Mouse (Mus musculus) right cerebral cortex, postnatal 10 days (tissue): ENCODE measurements around the gene Hvcn1.
"Not testable (repeated sequence)": the region's sequence is repeated elsewhere in the genome, so short reads cannot be mapped to it uniquely, and the experiment has no call there.

ENCODE experiments used
- DNase-seq, 2 experiments: peaks; one replicate each; pipeline ENCODE4 v3.0.0; 2021; ENCODE audit warnings: low spot score in 2 of 2

Gene Hvcn1

GRCm38 (mm10) chr5:122206475-122206874 is at the start of gene Hvcn1:
Hvcn1 (plus strand) TSS chr5:122206804.
- no peak for DNase-seq

- peak; percentile 95 for DNase-seq
Observed at GRCm38 (mm10) chr5:122157827-122158381, 48.7 kb upstream of the Hvcn1 start, which contains the start of gene Ppp1cc. Ppp1cc (plus strand) TSS chr5:122158278.

GRCm38 (mm10) chr5:122158557-122159515 is 47.8 kb upstream of the Hvcn1 start:
- no peak for DNase-seq

- no peak for DNase-seq
Observed at GRCm38 (mm10) chr5:122163194-122163593, 43.4 kb upstream of the Hvcn1 start.

GRCm38 (mm10) chr5:122164011-122164410 is 42.6 kb upstream of the Hvcn1 start:
- DNase-seq: no peak

- DNase-seq: peak in 1 of 2 experiments; percentile 68
Observed at GRCm38 (mm10) chr5:122165233-122165915, 41.2 kb upstream of the Hvcn1 start.

GRCm38 (mm10) chr5:122166636-122167161 is 39.9 kb upstream of the Hvcn1 start:
- DNase-seq: no peak

GRCm38 (mm10) chr5:122168344-122169069 is 38.1 kb upstream of the Hvcn1 start:
- no peak for DNase-seq

- no peak for DNase-seq
Observed at GRCm38 (mm10) chr5:122171058-122171457, 35.5 kb upstream of the Hvcn1 start.

- no peak for DNase-seq
Observed at GRCm38 (mm10) chr5:122175402-122175801, 31.2 kb upstream of the Hvcn1 start.

GRCm38 (mm10) chr5:122175961-122176360 is 30.6 kb upstream of the Hvcn1 start:
- no peak for DNase-seq

- DNase-seq: peak in 1 of 2 experiments; percentile 61
Observed at GRCm38 (mm10) chr5:122176398-122176797, 30.2 kb upstream of the Hvcn1 start.

- no peak for DNase-seq
Observed at GRCm38 (mm10) chr5:122179665-122180064, 26.9 kb upstream of the Hvcn1 start.

GRCm38 (mm10) chr5:122184283-122184806 is 22.3 kb upstream of the Hvcn1 start:
- no peak for DNase-seq

- DNase-seq: not testable (repeated sequence)
Observed at GRCm38 (mm10) chr5:122184858-122185257, 21.7 kb upstream of the Hvcn1 start.

GRCm38 (mm10) chr5:122189115-122189514 is 17.5 kb upstream of the Hvcn1 start:
- DNase-seq: no peak

GRCm38 (mm10) chr5:122190465-122190864 is 16.1 kb upstream of the Hvcn1 start:
- no peak for DNase-seq

- no peak for DNase-seq
Observed at GRCm38 (mm10) chr5:122191269-122192063, 15.1 kb upstream of the Hvcn1 start.

GRCm38 (mm10) chr5:122192347-122192746 is 14.3 kb upstream of the Hvcn1 start:
- DNase-seq: no peak

- no peak for DNase-seq
Observed at GRCm38 (mm10) chr5:122200872-122201271, 5.7 kb upstream of the Hvcn1 start.
